Mouse (Mus musculus): ENCODE data around the gene Gm6993.

Gm6993 gene

GRCm38 (mm10) chr12:31240470-31240869 is at the start of gene Gm6993:
Gm6993 (plus strand) TSS chr12:31240770.
- 93% methylated on average over 5 of the region's 5 CpGs for WGBS

DNA sequence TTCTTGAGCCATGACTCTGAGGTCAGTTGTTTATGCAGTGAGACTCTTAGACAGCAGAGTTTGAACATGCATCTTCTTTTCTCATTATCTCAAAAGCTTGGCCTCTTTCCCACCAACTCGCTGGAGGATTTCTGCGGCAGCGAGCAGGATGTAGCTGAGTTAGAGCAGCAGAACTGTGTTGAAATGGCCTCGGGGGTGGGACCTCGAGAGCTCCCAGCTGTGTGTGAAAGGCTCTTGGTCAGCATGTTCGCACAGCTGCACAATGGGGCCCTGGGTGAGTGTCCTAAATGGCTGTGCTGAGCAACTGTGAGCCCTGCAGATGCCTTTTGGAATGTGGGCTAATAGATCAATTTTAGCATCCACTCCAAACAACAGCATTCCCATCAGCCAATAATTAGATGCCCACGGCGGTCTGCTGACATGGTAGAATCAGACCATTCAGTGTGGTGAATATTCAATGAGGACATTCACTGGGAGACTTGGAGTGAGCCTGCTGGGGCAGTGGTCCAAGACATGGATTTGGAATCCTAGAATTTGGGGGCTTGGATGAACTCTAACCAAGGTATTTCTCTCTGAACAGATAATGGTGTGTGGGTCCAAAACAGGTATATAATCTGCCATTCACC is 49.1 kb upstream of the Gm6993 start:
- WGBS = 27% methylated on average over 8 of the region's 8 CpGs

DNA sequence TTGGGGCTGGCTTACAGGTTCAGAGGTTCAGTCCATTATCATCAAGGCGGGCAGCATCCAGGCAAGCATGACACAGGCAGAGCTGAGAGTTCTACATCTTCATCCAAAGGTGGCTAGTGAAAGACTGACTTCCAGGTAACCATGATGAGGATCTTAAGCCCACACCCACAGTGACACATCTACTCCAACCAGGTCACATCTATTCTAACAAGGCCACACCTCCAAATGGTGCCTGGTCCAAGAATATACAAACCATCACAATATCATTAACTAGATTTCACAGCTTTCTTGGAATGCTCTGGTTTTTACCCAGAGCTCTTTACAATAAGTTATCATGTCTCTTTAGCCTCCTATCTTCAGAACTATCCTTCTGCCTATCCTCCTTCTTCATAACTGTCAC is 38.1 kb upstream of the Gm6993 start:
- 94% methylated on average over 1 of the region's 1 CpGs for WGBS

- WGBS = 68% methylated on average over 6 of the region's 6 CpGs
Measured at GRCm38 (mm10) chr12:31203746-31204455, 36.7 kb upstream of the Gm6993 start.

DNA sequence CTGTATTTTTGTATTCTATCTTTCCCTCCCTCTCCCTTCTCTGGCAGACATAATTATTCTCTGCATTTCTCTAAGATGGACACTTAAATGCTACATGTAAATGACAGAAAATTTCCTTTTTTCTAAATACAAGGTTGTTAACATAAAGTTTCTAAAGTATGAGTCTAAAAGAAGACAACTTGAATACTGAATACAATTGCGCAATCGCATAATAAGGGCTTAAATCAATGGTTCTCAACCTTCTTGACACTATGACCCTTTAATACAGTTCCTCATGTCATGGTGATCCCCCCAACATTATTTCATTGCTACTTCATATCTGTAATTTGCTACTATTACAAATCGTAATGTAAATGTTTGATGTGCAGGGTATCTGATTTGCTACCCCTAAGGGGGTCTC is 35.7 kb upstream of the Gm6993 start:
- over 99% methylated on average over 3 of the region's 3 CpGs for WGBS

- 87% methylated on average over 10 of the region's 10 CpGs for WGBS
Measured at GRCm38 (mm10) chr12:31205983-31206633, 34.5 kb upstream of the Gm6993 start.

GRCm38 (mm10) chr12:31208766-31209165 is 31.8 kb upstream of the Gm6993 start:
- WGBS = 51% methylated on average over 6 of the region's 6 CpGs

DNA sequence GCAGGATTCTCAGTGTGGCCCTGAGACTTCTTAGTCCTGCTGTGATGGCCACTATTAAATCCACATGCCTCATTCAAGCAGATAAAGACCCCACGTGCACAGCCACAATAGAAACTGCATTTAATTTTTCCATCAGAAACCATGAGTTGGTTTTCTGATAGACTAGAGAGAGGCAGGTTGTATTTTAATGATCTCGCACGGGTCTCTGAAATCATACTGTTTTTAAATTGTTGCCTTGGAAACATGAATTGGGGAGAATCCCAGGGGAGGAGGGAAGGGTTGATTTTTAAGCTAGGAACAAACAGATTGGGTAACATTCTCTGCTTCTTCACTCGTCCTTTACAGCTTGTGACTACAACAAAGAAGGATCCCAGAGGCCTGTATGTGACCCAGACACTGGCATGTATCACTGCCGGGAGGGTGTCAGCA is 31.2 kb upstream of the Gm6993 start:
- WGBS = 41% methylated on average over 5 of the region's 5 CpGs

DNA sequence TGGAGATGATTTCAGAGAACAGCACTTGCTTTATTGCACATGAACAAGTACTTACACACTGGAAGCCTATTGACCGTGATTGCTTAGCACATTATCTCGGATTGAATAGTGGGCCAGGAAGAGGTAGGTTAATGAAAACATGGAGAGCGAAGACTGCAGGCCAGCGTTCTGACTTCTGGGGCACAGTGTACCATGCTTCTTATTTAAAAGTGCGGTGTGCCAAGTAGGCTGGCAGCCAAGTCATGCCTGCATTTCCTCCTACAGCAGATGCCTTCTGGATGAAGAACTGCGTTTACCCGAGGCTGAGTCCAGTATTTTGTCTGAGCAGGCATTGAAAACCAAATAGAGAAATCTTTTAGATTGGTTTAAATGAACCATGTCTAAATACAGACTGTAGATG is 27.0 kb upstream of the Gm6993 start:
- WGBS = 42% methylated on average over 7 of the region's 7 CpGs

DNA sequence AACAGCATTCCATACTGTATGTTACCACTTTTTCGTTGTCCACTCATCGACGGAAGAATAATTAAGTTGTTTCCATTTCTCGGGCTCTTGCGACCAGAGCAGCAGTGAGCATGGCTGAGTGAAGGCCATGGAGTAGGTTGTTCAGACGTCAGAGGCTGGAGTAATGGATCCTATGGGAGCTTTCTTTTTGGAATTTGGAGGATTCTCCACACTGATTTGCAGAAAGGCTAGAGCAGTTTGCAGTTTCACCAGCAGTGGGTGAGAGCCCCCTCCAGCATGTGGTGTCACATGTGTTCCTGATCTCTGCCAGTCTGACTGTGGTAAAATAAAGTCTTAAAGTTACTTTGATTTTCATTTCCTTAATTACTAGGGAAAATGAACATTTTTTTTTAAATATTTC is 25.6 kb upstream of the Gm6993 start:
- WGBS = 88% methylated on average over 6 of the region's 6 CpGs

GRCm38 (mm10) chr12:31217232-31217631 is 23.3 kb upstream of the Gm6993 start:
- WGBS = 96% methylated on average over 5 of the region's 5 CpGs

GRCm38 (mm10) chr12:31218774-31219173 is 21.8 kb upstream of the Gm6993 start:
- 79% methylated on average over 3 of the region's 3 CpGs for WGBS

- WGBS = 78% methylated on average over 6 of the region's 6 CpGs
Measured at GRCm38 (mm10) chr12:31221522-31221921, 19.0 kb upstream of the Gm6993 start.

GRCm38 (mm10) chr12:31222282-31222681 is 18.3 kb upstream of the Gm6993 start:
- 32% methylated on average over 2 of the region's 2 CpGs for WGBS

- 35% methylated on average over 3 of the region's 3 CpGs for WGBS
Measured at GRCm38 (mm10) chr12:31222741-31223140, 17.8 kb upstream of the Gm6993 start.

DNA sequence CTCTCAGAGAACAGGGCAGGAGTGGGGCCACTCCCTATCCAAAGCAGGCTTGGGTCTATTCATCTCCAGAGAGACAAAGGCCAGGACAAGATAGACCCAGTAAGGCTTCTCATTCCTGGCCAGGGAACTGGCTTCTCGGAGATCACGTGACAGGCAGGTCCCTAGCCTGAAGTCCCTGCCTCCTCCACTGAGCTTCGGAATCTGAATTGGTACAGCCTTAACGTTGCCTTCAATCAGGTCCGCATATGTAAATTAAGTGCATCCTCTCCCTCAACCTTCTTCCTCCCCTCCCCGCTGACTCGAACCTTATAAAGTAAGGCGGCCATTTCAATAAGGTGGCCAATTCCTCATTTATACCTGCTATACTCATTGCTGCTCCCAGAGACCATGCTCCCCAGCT is 15.1 kb upstream of the Gm6993 start:
- 53% methylated on average over 8 of the region's 8 CpGs for WGBS

- 94% methylated on average over 3 of the region's 3 CpGs for WGBS
Measured at GRCm38 (mm10) chr12:31227167-31227566, 13.4 kb upstream of the Gm6993 start.

GRCm38 (mm10) chr12:31228878-31229277 is 11.7 kb upstream of the Gm6993 start:
- 82% methylated on average over 7 of the region's 7 CpGs for WGBS

GRCm38 (mm10) chr12:31232635-31233034 is 7.9 kb upstream of the Gm6993 start:
- WGBS = 100% methylated on average over 1 of the region's 1 CpGs

- 94% methylated on average over 6 of the region's 6 CpGs for WGBS
Measured at GRCm38 (mm10) chr12:31235018-31235417, 5.6 kb upstream of the Gm6993 start.

DNA sequence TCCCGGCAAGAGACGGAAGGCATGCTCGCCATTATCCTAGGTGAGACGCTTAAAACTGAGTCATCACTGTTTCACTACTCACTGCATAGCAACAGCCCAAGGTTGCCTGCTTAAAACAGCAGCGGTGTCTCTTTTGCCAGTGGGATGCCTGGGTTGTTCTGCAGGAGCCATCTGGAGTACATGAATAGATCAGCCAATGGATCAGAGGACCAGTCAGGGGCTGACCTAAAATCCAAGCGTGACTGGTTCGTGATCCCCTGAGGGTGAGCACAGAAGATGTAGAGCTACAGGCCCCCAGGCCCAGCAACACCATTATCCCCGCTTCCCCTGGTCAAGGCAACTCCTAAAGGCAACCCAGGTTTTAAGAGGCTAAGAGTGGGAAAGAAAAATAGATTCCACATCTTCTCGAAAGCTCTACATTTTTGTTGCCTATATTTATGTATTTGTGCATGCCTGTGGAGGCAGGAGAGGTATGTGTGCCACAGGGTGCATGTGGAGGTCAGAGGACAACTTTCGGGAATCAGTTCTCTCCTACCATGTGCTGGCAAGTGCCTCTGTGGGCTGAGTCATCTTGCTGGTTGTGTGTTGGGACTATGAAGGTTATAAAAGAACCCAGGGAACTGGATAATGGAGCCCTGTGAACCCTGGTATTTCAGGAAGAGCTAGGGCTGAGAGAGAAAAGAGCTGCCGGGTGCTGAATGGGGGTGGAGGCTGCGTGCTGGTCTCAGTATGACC is 3.5 kb upstream of the Gm6993 start:
- WGBS = 53% methylated on average over 12 of the region's 12 CpGs

- WGBS = 85% methylated on average over 3 of the region's 3 CpGs
Measured at GRCm38 (mm10) chr12:31239031-31239583, 1.5 kb upstream of the Gm6993 start.
